ENCODE assay signal across 9 mouse cellular contexts in the genomic region with DNA sequence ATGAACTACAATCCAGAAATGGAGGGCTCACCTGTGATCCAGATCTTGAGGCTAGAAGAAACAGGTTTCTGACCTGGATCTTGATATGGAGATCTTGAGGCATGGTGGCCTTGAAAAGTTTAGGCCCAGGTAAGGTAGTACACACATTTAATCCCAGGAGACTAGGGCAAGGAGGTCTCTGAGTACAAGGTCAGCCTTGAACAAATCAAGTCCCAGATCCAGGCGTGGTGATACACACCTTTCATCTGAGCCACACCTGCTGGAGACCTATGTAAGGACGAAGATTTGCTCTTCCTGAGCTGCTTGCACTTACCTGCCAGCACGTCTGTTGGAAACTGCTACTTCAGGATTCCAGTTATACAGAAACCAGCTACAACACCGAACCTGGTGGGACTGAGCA. TPM values are rescaled to one million over a fixed set of nuclear protein-coding genes. Genes with fewer than 3 reads are reported as not detected.
DNase-seq lines count a peak whose midpoint lies in the region; ATAC-seq and TF ChIP-seq lines count a peak whose summit lies in the region.
"Had no signal": no experiment of that assay in that cellular context is flagged by ENCODE, and none has a peak within 500 bp of the region (broad histone marks: within the 10 kb centered on the region; RNA-seq: fewer than 3 reads in every experiment).

Gene Mier3 (plus strand): TSS at position 301 of the 400 bp plus-strand sequence.

- no peak for TF ChIP-seq CTCF in kidney, adult 2 months (conservative IDR thresholded peaks at IDR 0.05; ENCODE audit: insufficient read depth, insufficient read length, low read depth, low read length)

- TF ChIP-seq POLR2A in kidney, adult 2 months (IDR thresholded peaks at IDR 0.05; ENCODE audit: low read depth, low read length): no peak

- 0 out of 2 replicates have a peak, but pooled peaks cover 4% of the 10 kb centered on the region for H3K27me3 ChIP-seq in kidney, embryonic 15.5 days
- no peaks in the 10 kb centered on the region for H3K27me3 ChIP-seq in kidney, adult 2 months (replicated peaks; ENCODE audit: control insufficient read depth, insufficient read depth, low read length)
- H3K27me3 ChIP-seq in heart, embryonic 11.5 days (ENCODE audit: control insufficient read depth, insufficient read depth, low read length): no peaks in the 10 kb centered on the region

- no peak within 1 kb of the TSS for H3K4me2 ChIP-seq in kidney, embryonic 15.5 days
- H3K4me2 ChIP-seq in heart, embryonic 11.5 days: no peak within 1 kb of the TSS

- H3K36me3 ChIP-seq in kidney, embryonic 15.5 days: no peaks in the 10 kb centered on the region
- no peaks in the 10 kb centered on the region for H3K36me3 ChIP-seq in kidney, adult 2 months (ENCODE audit: control insufficient read depth, insufficient read depth, low read length)
- no peaks in the 10 kb centered on the region for H3K36me3 ChIP-seq in heart, embryonic 11.5 days (ENCODE audit: control insufficient read depth, insufficient read depth, low read length)

- DNase-seq in kidney, adult 2 months: no peak
- DNase-seq in adrenal gland, postnatal 36 days: no peak
- DNase-seq in left cerebral cortex, postnatal 14 days (ENCODE audit: low spot score in 2 of 2): no peak
- DNase-seq in kidney, postnatal 36 days: no peak
- no peak for DNase-seq in embryo, embryonic 11 days

- 87% methylated on average over 4 of the region's 4 CpGs for WGBS in kidney, embryonic 15.5 days
- WGBS in kidney, adult 2 months: 95% methylated on average over 4 of the region's 4 CpGs
- 80% methylated on average over 4 of the region's 4 CpGs for WGBS in heart, embryonic 11.5 days (ENCODE audit: insufficient replicate concordance)

- intact Hi-C loops in left cerebral cortex, postnatal 14 days (cut with DNase I): no loop called here

- no peak for ATAC-seq in kidney, embryonic 15.5 days (replicated peaks; ENCODE audit: low FRiP score)
- ATAC-seq in heart, embryonic 11.5 days (replicated peaks; ENCODE audit: insufficient number of reproducible peaks, low FRiP score, low TSS enrichment): no peak
- ATAC-seq in neutrophil, adult 5-6 weeks (ENCODE audit: extremely low read depth, insufficient number of reproducible peaks, low FRiP score, poor library complexity, severe bottlenecking): no peak

- H3K9ac ChIP-seq in kidney, embryonic 15.5 days: no peak within 1 kb of the TSS
- no peak within 1 kb of the TSS for H3K9ac ChIP-seq in heart, embryonic 11.5 days (ENCODE audit: low read depth, low read length)
- H3K9ac ChIP-seq: liver, embryonic 14.5 days had no signal

- H3K27ac ChIP-seq in kidney, embryonic 15.5 days: no peak within 1 kb of the TSS
- H3K27ac ChIP-seq in kidney, adult 2 months (ENCODE audit: insufficient read depth, low read depth, low read length): no peak within 1 kb of the TSS
- H3K27ac ChIP-seq in heart, embryonic 11.5 days (ENCODE audit: low read depth, low read length): no peak within 1 kb of the TSS
- H3K27ac ChIP-seq: liver, embryonic 14.5 days had no signal

- H3K9me3 ChIP-seq in kidney, embryonic 15.5 days (replicated peaks): no peaks in the 10 kb centered on the region
- H3K9me3 ChIP-seq in heart, embryonic 11.5 days (replicated peaks; ENCODE audit: control insufficient read depth, low read length): no peaks in the 10 kb centered on the region

- no peak within 1 kb of the TSS for H3K4me3 ChIP-seq in kidney, embryonic 15.5 days (replicated peaks)
- no peak within 1 kb of the TSS for H3K4me3 ChIP-seq in kidney, adult 2 months (ENCODE audit: insufficient read depth, low read depth, low read length)
- H3K4me3 ChIP-seq in heart, embryonic 11.5 days (ENCODE audit: low read depth, low read length): no peak within 1 kb of the TSS

- peaks cover 7% of the 10 kb centered on the region; the same call in 1 of the 2 replicates for H3K4me1 ChIP-seq in kidney, embryonic 15.5 days
- no peaks in the 10 kb centered on the region for H3K4me1 ChIP-seq in kidney, adult 2 months (ENCODE audit: control insufficient read depth, insufficient read depth, low read length)
- H3K4me1 ChIP-seq in heart, embryonic 11.5 days (ENCODE audit: control insufficient read depth, insufficient read depth, low read length): no peaks in the 10 kb centered on the region

RNA-seq across cellular contexts. Expression of gene Mier3, which starts in this region (rescaled TPM):
- polyA plus RNA-seq in kidney, embryonic 15.5 days (2015; fragmentation: Nextera tagmentation; extraction: Ambion mirVana): 20.5 and 20.6 TPM in 2 replicates
- 3.9 and 4.7 TPM in 2 replicates for polyA plus RNA-seq in kidney, adult 2 months (2012; rRNA removed)
- total RNA-seq in adrenal gland, postnatal 36 days (2021): 10 to 100 TPM; 39.9 to 44.4 TPM
- polyA plus RNA-seq in heart, embryonic 11.5 days (2014; fragmentation: Nextera tagmentation; extraction: Ambion mirVana): 16.3 and 16.8 TPM in 2 replicates
- 10 to 100 TPM; 19.7 to 20.4 TPM for total RNA-seq in left cerebral cortex, postnatal 14 days (2021)
- 76.1 and 79.4 TPM in 2 replicates for total RNA-seq in neutrophil, adult 5-6 weeks (2017)
